Mouse (Mus musculus) olfactory bulb, adult 2 months (tissue): ENCODE data around the gene Zfp61.

Source experiments
- CTCF ChIP-seq: fragments of 200-500 bp; IDR thresholded peaks from 2 replicates; pipeline ENCODE4 v1.5.1; 2012; ENCODE audit warnings: low read depth, mild to moderate bottlenecking, low read length, moderate library complexity; ENCODE audit not compliant: insufficient read depth
- POLR2A ChIP-seq: fragments of 200-500 bp; IDR thresholded peaks from 2 replicates; pipeline ENCODE4 v1.6.1; 2012; ENCODE audit warnings: mild to moderate bottlenecking, low read depth, low read length, moderate library complexity; ENCODE audit not compliant: insufficient read depth

- TF ChIP-seq CTCF (no peak), POLR2A (no peak)
Measured at GRCm38 (mm10) chr7:24290106-24290693, 10.8 kb downstream of the Zfp61 start.
